Mouse (Mus musculus) G1E-ER4 (cell line): ENCODE results near the gene Wee2. TPM values are rescaled to one million over a fixed set of nuclear protein-coding genes. Genes with fewer than 3 reads are reported as not detected.

Source experiments
- GATA1 ChIP-seq: IDR thresholded peaks from one replicate; pipeline ENCODE4 v1.8.0; 2012; ENCODE audit warnings: low read length, inconsistent platforms
- polyA plus RNA-seq: library from polyadenylated mRNA; stranded (reverse); fragments of >175 nt; gene quantifications from 2 replicates; pipeline ENCODE4 v1.2.3, GENCODE M21; 2012

The Wee2 gene
- polyA plus RNA-seq, 1 experiment, result not detected

- no peak for TF ChIP-seq GATA1
Measured at GRCm38 (mm10) chr6:40479705-40480104, 40.8 kb downstream of the Wee2 start.

GRCm38 (mm10) chr6:40482318-40482717, 43.4 kb downstream of the Wee2 start:
- TF ChIP-seq GATA1, result no peak

GRCm38 (mm10) chr6:40490933-40491332, 52.0 kb downstream of the Wee2 start, which contains the start of gene Tas2r137:
Gene Tas2r137 (plus strand): TSS chr6:40491233.
- no peak for TF ChIP-seq GATA1

- no peak for TF ChIP-seq GATA1
Measured at GRCm38 (mm10) chr6:40493229-40493628, 54.3 kb downstream of the Wee2 start, which contains the start of gene Tas2r108. Gene Tas2r108 (plus strand): TSS chr6:40493529.

Other genes starting within 250 kb of the Wee2 start
- gene Agk, start 113.9 kb upstream of the Wee2 start, polyA plus RNA-seq, result 6.3 and 8.0 TPM in 2 replicates
- 0.10 and 0.17 TPM in 2 replicates for gene E330009J07Rik, start 3.0 kb upstream of the Wee2 start, polyA plus RNA-seq
- gene Ssbp1, start 32.3 kb downstream of the Wee2 start, polyA plus RNA-seq, result 13.7 and 20.0 TPM in 2 replicates
- not detected in 2 replicates for gene Tas2r137, start 52.1 kb downstream of the Wee2 start, polyA plus RNA-seq
- not detected in 2 replicates for gene Tas2r108, start 54.4 kb downstream of the Wee2 start, polyA plus RNA-seq
- gene Prss37, start 80.4 kb downstream of the Wee2 start, polyA plus RNA-seq, result not detected in 2 replicates
- gene Olfr461, start 116.0 kb downstream of the Wee2 start, polyA plus RNA-seq, result not detected in 2 replicates
- not detected in 2 replicates for gene Olfr460, start 130.4 kb downstream of the Wee2 start, polyA plus RNA-seq
- gene Clec5a, start 146.7 kb downstream of the Wee2 start, polyA plus RNA-seq, result not detected in 2 replicates
- not detected in 2 replicates for gene Tas2r138, start 174.2 kb downstream of the Wee2 start, polyA plus RNA-seq
- gene Mgam, start 189.7 kb downstream of the Wee2 start, polyA plus RNA-seq, result not detected in 2 replicates